Mouse (Mus musculus) layer of hippocampus, postnatal 10 days (tissue): ENCODE measurements around the gene Washc4. TPM values are rescaled to one million over a fixed set of nuclear protein-coding genes. Genes with fewer than 3 reads are reported as not detected.

Source experiments
- DNase-seq, 2 experiments: peaks; one replicate each; pipeline ENCODE4 v3.0.0; 2021; ENCODE audit warnings: low spot score in 2 of 2
- total RNA-seq, 2 experiments: library from RNA; stranded (reverse); gene quantifications; 2 replicates each; pipeline ENCODE4 v1.2.3; 2021

The Washc4 gene
- total RNA-seq, 2 experiments from 2014 or later = 24.5 to 24.8 TPM

DNA sequence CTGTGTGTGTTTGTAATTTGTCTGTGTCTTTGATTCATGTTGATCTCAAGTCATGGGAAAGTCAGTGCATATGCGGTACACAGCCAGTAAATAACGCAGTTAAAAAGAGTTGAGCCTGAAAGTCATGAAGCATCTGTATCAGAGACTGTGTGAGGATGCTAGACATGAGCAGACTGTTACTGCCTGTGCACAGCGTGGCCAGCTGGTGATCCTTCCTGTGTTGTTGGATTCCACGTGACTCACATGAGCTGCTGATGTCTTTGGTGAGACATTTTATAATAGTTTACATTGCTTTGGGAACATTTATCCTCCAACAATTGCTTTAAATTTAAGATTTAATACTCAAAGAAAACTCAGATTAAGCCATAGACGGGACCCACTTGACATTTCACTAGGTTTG, 51.0 kb downstream of the Washc4 start:
- DNase-seq = no peak

- no peak for DNase-seq
Observed at GRCm38 (mm10) chr10:83600650-83601049, 57.1 kb downstream of the Washc4 start.

DNA sequence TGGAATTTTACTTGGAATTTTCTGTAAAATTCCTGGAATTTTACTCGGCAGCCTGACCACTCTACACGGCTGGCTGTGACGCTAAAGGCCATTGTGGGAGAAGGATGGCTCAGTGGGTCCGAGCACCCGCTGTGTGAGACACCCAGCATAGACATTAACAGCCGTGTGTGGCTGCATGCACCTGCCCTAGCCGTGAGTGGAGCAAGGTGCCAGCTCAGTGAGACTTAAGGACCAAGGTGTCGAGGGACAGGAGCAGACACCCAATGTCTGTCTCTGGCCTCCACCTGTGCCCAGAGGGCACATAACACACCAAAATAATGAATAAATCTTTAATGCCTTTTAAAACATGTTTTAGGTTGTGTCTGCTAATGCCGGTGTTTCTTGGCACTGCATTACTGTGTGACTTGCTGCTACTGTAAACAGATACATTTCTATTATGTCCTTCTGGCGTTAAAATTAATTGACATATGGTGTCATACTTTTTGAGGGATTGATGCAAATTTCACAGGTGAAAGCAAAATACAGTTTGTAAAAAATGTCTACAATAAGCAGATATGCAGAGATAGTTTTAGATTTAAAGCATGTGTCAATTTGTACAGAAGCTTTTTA, 60.5 kb downstream of the Washc4 start:
- peak in 1 of 2 experiments; percentile 9 for DNase-seq

DNA sequence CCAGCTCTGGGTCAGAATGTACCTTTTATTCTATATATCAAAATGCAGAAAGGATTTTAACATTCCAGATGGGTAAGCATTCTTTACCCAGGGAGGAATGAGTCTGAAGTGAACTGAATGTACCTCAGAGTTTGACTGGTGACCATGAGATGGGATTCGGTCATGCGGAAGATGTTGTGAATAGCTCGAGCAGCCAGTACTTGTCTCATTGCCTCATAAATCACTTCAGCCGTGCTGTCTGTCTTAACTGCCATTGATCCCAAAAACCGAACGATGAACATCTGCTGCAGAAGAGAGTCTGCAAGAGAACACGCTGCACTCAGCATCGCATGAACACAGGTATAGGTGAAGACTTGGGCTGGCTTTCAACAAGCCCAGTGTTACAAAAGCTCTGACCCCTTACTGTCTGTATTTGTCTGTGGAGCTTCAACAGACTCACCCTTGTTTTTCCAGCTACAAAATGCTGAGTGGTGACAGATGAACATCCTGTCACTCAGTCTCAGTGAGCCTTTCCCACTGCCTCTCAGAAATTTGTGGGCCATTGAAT, 62.2 kb downstream of the Washc4 start:
- DNase-seq = no peak

DNA sequence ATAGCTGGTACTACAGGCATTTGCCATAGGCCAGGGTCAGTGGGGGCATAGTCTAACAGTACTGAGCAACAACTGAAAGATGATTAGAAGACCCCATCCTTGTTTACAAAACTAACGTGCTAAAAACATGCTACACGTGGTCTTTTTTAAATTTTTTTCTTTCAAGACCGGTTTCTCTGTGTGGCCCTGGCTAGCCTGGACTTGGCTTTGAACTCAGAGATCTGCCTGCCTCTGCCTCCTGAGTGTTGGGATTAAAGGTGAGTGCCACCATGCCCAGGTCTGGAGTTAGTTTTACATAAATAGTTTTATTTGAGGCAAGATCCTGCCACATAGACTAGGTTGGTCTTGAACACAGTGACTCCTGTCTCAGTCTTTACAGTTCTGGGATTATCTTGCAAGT, 63.6 kb downstream of the Washc4 start:
- no peak for DNase-seq

DNA sequence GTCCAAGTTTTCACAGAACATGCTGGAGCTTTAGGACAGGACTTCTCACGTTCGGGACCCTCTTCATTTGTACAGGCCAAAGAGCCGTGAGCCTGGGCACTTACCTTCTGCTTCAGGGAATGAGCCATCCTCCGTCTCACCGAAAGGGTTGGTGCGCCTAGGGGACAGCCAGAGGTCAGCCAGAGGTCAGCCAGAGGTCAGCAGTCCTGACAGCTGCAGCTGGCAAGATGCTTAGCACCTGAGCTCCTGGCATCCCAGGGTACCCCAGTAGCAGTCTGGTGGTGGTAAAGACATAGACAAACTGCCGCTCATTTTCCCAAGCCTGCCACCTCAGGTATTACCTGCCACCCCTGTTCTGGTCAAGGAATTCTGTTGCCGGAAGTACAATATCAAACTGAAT, 65.0 kb downstream of the Washc4 start:
- no peak for DNase-seq

- no peak for DNase-seq
Observed at GRCm38 (mm10) chr10:83610518-83610917, 67.0 kb downstream of the Washc4 start.

GRCm38 (mm10) chr10:83611863-83612262, 68.3 kb downstream of the Washc4 start:
- no peak for DNase-seq

DNA sequence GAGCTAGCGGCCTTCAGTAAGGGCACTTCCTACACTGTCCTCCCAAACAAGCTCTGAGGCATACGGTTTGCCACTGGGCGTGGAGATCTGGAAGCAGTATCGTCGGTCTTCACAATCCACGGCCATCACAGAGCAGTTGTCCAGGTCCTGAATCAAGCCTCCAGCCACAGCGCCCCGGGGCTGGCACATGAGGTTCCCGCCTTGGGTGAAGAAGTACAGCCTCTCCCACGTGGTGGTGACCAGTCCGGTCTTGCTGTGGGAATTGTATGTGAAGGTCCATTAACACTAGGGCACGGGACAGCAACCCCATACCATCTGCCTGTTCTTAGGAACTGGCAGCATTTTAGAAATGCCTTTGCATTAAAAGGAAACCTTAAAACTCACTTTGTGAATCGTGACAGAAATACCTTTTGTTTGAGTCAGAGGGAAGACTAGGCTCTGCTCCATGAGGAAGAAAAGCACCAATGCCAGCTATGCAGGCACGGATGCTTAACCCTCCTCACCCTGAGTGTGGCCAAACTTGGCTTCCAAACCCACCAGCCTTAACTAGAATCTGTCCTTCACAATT, 69.2 kb downstream of the Washc4 start:
- DNase-seq = no peak

DNA sequence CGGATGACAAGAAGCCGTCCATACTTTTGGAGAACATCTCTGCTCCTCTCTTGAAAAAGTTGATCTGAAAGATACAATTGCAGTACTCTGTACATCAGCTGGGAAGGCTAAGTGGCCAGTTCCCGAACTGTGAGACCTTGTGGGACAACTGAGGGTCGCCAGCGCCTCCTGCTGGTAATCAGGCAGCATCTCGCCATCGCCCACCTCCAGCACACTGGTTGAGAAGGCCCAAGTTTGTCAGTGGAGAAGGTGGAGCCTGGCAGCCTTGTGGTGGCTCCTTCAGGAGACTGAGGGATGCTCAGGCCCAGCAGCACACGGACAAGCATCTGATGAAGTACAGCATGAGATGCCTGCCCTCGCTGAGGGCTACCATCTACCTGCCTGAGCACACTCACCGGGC, 73.8 kb downstream of the Washc4 start:
- no peak for DNase-seq

GRCm38 (mm10) chr10:83618819-83619440, 75.4 kb downstream of the Washc4 start:
- no peak for DNase-seq

DNA sequence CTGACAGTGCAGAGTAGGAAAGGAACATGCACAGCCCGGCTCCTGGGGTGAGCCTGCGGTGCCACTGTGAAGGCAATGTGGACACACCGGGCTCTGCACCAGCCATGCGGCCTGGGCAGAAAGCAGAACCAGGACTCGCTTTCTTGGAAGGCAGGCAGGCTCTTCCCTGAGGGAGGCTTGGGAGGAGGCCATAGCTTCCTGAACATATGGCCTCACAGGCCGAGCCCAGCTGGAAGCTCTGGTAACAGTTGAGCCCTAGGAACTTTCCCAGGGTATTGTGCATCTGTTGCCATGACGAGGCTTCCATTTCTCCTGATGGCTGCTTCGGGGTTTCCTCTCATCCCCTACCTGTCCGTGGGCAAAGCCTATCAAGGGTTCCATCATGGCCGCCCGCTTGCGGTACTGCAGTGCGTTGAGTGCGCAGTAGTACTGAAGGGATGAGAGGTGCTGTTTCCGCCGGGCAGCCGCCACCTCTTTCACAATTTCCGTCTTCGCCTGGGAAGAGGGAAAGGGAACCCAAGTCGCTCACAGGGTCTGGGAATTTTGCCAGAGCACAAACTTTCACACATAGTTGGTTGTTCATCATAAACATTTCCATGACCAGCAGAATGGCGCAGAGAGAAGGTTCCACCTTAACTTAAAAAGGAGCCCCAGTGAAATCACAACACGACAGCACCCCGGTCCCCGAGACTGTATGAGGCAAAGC, 77.0 kb downstream of the Washc4 start:
- DNase-seq = no peak

DNA sequence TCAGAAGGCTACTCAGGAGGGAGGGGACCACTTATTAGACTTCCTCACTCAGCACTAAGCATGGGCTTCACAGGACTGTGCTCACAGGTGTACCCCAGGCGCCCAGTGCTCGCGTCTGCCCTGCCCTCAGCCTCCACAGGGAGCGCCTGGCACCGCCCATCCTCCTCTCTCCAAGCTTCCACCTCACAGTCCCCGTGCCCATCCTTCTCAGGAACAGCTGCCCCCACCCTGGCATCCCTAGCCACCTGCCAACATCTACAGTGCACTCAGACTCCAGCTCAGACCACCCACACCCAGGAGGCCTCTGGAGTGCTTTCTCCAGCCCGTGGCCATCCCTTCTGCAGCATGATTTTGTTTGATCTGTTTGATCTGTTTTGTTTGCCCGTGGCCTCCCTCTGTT, 80.5 kb downstream of the Washc4 start:
- no peak for DNase-seq

GRCm38 (mm10) chr10:83624841-83625240, 81.3 kb downstream of the Washc4 start:
- DNase-seq = peak in 1 of 2 experiments; percentile 27

GRCm38 (mm10) chr10:83627113-83627687, 83.6 kb downstream of the Washc4 start:
- DNase-seq = no peak

- DNase-seq = no peak
Observed at GRCm38 (mm10) chr10:83628241-83628640, 84.7 kb downstream of the Washc4 start.

GRCm38 (mm10) chr10:83629190-83629781, 85.7 kb downstream of the Washc4 start:
- DNase-seq = no peak

GRCm38 (mm10) chr10:83629878-83630277, 86.3 kb downstream of the Washc4 start:
- no peak for DNase-seq

- peak; percentile 67 to 77 for DNase-seq
Observed at GRCm38 (mm10) chr10:83630899-83631298, 87.3 kb downstream of the Washc4 start.

DNA sequence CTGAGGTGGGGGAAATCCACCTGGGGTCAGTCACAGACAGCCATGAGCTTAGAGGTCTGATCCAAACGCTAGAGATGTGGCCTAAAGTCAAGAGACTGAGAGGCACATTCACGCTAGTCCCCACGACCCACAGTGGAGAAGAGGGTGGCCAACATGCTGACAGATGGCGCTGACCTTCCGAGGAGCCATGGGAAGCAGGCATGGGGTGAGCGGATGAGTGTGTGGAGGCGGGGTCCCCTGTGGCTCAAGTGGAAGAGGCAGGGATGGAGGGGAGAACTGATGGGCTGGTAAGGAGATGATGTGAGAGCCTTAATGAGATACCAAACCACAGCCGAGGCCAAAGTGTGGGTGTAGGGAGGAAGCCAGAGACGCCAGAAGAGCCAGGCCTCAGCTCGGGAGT, 88.2 kb downstream of the Washc4 start:
- DNase-seq = no peak

- DNase-seq = no peak
Observed at GRCm38 (mm10) chr10:83632806-83633374, 89.3 kb downstream of the Washc4 start.
